Mouse (Mus musculus) spleen, adult 12 weeks (tissue): ENCODE results near the gene Gm31571.
"Not testable (repeated sequence)": the region's sequence is repeated elsewhere in the genome, so short reads cannot be mapped to it uniquely, and the experiment has no call there.

Experiments
- DNase-seq: peaks from one replicate; pipeline ENCODE4 v3.0.0; 2022; ENCODE audit warnings: low spot score

The Gm31571 gene

DNA sequence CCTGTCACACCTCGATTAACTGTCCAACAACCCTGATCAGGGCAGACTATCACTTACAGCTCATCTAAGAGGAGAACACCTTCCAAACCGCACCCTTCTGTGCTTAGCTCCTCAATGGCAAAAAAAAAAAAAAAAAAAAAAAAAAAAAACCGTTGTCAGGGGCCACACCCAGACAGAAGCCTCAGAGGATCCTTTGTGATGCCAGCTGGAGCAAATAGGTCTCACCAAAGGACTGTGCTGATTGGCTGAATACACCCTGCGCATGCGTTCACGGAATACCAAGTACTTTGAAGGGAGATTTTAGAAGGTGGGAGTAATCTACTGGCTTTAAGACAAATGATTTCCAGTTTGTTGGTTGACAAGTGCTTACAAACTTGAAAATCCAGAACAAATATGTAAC is at the start of gene Gm31571:
Gm31571 (minus strand) TSS at position 101 of the 400 bp plus-strand sequence.
- DNase-seq: not testable (repeated sequence)
